Mouse (Mus musculus) adrenal gland, postnatal 14 days (tissue): ENCODE measurements around the gene Slc25a25. TPM values are rescaled to one million over a fixed set of nuclear protein-coding genes. Genes with fewer than 3 reads are reported as not detected.

Experiments
- total RNA-seq: library from RNA; stranded (reverse); gene quantifications from 2 replicates; pipeline ENCODE4 v1.2.3, GENCODE M21; 2021

Slc25a25 gene
- total RNA-seq, 1 experiment from 2014 or later = 119 TPM

Other genes with a start within 250 kb of the Slc25a25 start
- 29.2 and 32.4 TPM in 2 replicates for gene Pomt1, start 214.9 kb downstream of the Slc25a25 start, total RNA-seq
- gene Uck1, start 191.3 kb downstream of the Slc25a25 start, total RNA-seq = 132 and 137 TPM in 2 replicates
- gene Golga2, start 164.1 kb downstream of the Slc25a25 start, total RNA-seq = 69.4 and 72.8 TPM in 2 replicates
- gene Swi5, start 163.4 kb downstream of the Slc25a25 start, total RNA-seq = 251 and 254 TPM in 2 replicates
- 61.8 and 67.0 TPM in 2 replicates for gene Ciz1, start 99.1 kb downstream of the Slc25a25 start, total RNA-seq
- 18.9 and 26.7 TPM in 2 replicates for gene Dnm1, start 98.1 kb downstream of the Slc25a25 start, total RNA-seq
- gene 1110008P14Rik, start 69.5 kb downstream of the Slc25a25 start, total RNA-seq = 142 and 159 TPM in 2 replicates
- 7.1 and 9.6 TPM in 2 replicates for gene Lcn2, start 63.2 kb downstream of the Slc25a25 start, total RNA-seq
- 75.8 and 80.5 TPM in 2 replicates for gene Ptges2, start 55.5 kb downstream of the Slc25a25 start, total RNA-seq
- gene Naif1, start 988 bp downstream of the Slc25a25 start, total RNA-seq = 4.3 and 4.4 TPM in 2 replicates
- 25.6 and 28.7 TPM in 2 replicates for gene Fam102a, start 83.9 kb upstream of the Slc25a25 start, total RNA-seq
- 47.8 and 61.8 TPM in 2 replicates for gene Dpm2, start 119.4 kb upstream of the Slc25a25 start, total RNA-seq
- 0.23 TPM in 1 of 2 replicates, not detected in the other for gene Pip5kl1, start 123.4 kb upstream of the Slc25a25 start, total RNA-seq
- not detected in 2 replicates for gene 9430097D07Rik, start 124.2 kb upstream of the Slc25a25 start, total RNA-seq
- 12.0 and 13.5 TPM in 2 replicates for gene St6galnac4, start 135.7 kb upstream of the Slc25a25 start, total RNA-seq
- gene St6galnac6, start 148.3 kb upstream of the Slc25a25 start, total RNA-seq = 54.1 and 56.5 TPM in 2 replicates
- 53.2 and 61.4 TPM in 2 replicates for gene Ak1, start 170.3 kb upstream of the Slc25a25 start, total RNA-seq
- gene Eng, start 195.2 kb upstream of the Slc25a25 start, total RNA-seq = 105 and 106 TPM in 2 replicates